Mouse (Mus musculus) E14TG2a.4 (cell line): Measurements from ENCODE around the gene Olfr770.
"Not testable (repeated sequence)": the region's sequence is repeated elsewhere in the genome, so short reads cannot be mapped to it uniquely, and the experiment has no call there.

Source experiments
- H3K27me3 ChIP-seq: 2 replicates; pipeline ENCODE4 v1.6.1; 2014; ENCODE audit warnings: low read length, control low read depth; ENCODE audit not compliant: insufficient read depth
- H3K36me3 ChIP-seq: 2 replicates; pipeline ENCODE4 v1.6.1; 2014; ENCODE audit warnings: low read length, control low read depth; ENCODE audit not compliant: insufficient read depth
- H3K4me1 ChIP-seq: replicated peaks from 2 replicates; pipeline ENCODE4 v1.6.1; 2014; ENCODE audit warnings: low read depth, low read length, control low read depth
- H3K4me3 ChIP-seq: replicated peaks from 2 replicates; pipeline ENCODE4 v1.5.1; 2014; ENCODE audit warnings: mild to moderate bottlenecking, low read length
- H3K9me3 ChIP-seq: 2 replicates; pipeline ENCODE4 v1.6.1; 2014; ENCODE audit warnings: low read length, control low read depth
- CTCF ChIP-seq: conservative IDR thresholded peaks from 2 replicates; pipeline ENCODE4 v1.5.1; 2014; ENCODE audit warnings: low read length
- NANOG ChIP-seq: IDR thresholded peaks from 2 replicates; pipeline ENCODE4 v1.6.1; 2014; ENCODE audit warnings: borderline replicate concordance, low read length, mixed read lengths
- POU5F1 ChIP-seq: IDR thresholded peaks from 2 replicates; pipeline ENCODE4 v1.6.1; 2014; ENCODE audit warnings: low read length, borderline replicate concordance

Gene Olfr770

GRCm38 (mm10) chr10:129138898-129139297, at the start of gene Olfr770:
Olfr770 (minus strand) TSS chr10:129138998.
- Histone ChIP-seq H3K9me3 (no peaks in the 10 kb centered on the region), H3K4me1 (no peaks in the 10 kb centered on the region), H3K4me3 (no peak within 1 kb of the TSS), H3K36me3 (no peaks in the 10 kb centered on the region), H3K27me3 (no peaks in the 10 kb centered on the region)
- TF ChIP-seq CTCF (no peak), NANOG (no peak), POU5F1 (no peak)

GRCm38 (mm10) chr10:129187319-129187718, 48.5 kb upstream of the Olfr770 start, which contains the start of gene Olfr773:
Olfr773 (minus strand) TSS chr10:129187419.
- H3K36me3 ChIP-seq, H3K27me3 ChIP-seq, H3K9me3 ChIP-seq, H3K4me1 ChIP-seq, H3K4me3 ChIP-seq: not testable (repeated sequence)

GRCm38 (mm10) chr10:129177821-129178220, 39.0 kb upstream of the Olfr770 start, which contains the start of gene Olfr772:
Olfr772 (minus strand) TSS chr10:129177921.
- not testable (repeated sequence) for H3K4me1 ChIP-seq, H3K27me3 ChIP-seq, H3K4me3 ChIP-seq, H3K9me3 ChIP-seq, H3K36me3 ChIP-seq

GRCm38 (mm10) chr10:129164651-129165050, 25.9 kb upstream of the Olfr770 start, which contains the start of gene Olfr771:
Olfr771 (minus strand) TSS chr10:129164751.
- Histone ChIP-seq H3K4me3 (no peak within 1 kb of the TSS), H3K4me1 (no peaks in the 10 kb centered on the region), H3K9me3 (no peaks in the 10 kb centered on the region), H3K27me3 (no peaks in the 10 kb centered on the region), H3K36me3 (no peaks in the 10 kb centered on the region)
- TF ChIP-seq CTCF (no peak), NANOG (no peak), POU5F1 (no peak)

GRCm38 (mm10) chr10:129117761-129118160, 21.0 kb downstream of the Olfr770 start, which contains the start of gene Olfr769:
Olfr769 (minus strand) TSS chr10:129117861.
- 0 out of 2 replicates have a peak, but pooled peaks cover 5% of the 10 kb centered on the region for H3K9me3 ChIP-seq
- TF ChIP-seq NANOG (no peak), CTCF (no peak), POU5F1 (no peak)
- H3K4me3 ChIP-seq, result no peak within 1 kb of the TSS
- no peaks in the 10 kb centered on the region for H3K36me3 ChIP-seq
- no peaks in the 10 kb centered on the region for H3K4me1 ChIP-seq
- no peaks in the 10 kb centered on the region for H3K27me3 ChIP-seq

GRCm38 (mm10) chr10:129115146-129115545, 23.7 kb downstream of the Olfr770 start:
- Histone ChIP-seq H3K27me3 (no peaks in the 10 kb centered on the region), H3K9me3 (no peaks in the 10 kb centered on the region), H3K4me3 (no peak overlapping the region), H3K36me3 (no peaks in the 10 kb centered on the region), H3K4me1 (no peaks in the 10 kb centered on the region)
- no peak for TF ChIP-seq POU5F1
- TF ChIP-seq NANOG, result no peak
- no peak for TF ChIP-seq CTCF

GRCm38 (mm10) chr10:129101231-129101630, 37.6 kb downstream of the Olfr770 start:
- no peak overlapping the region for H3K4me3 ChIP-seq
- no peaks in the 10 kb centered on the region for H3K36me3 ChIP-seq
- TF ChIP-seq CTCF (no peak), NANOG (no peak), POU5F1 (no peak)
- H3K9me3 ChIP-seq, result no peaks in the 10 kb centered on the region
- no peaks in the 10 kb centered on the region for H3K27me3 ChIP-seq
- H3K4me1 ChIP-seq, result no peaks in the 10 kb centered on the region

GRCm38 (mm10) chr10:129099275-129099674, 39.5 kb downstream of the Olfr770 start, which contains the start of gene Olfr768:
Olfr768 (minus strand) TSS chr10:129099375.
- Histone ChIP-seq H3K4me3 (no peak within 1 kb of the TSS), H3K9me3 (no peaks in the 10 kb centered on the region), H3K36me3 (no peaks in the 10 kb centered on the region), H3K27me3 (no peaks in the 10 kb centered on the region), H3K4me1 (no peaks in the 10 kb centered on the region)
- TF ChIP-seq NANOG (no peak), CTCF (no peak), POU5F1 (no peak)

GRCm38 (mm10) chr10:129082810-129083209, 56.0 kb downstream of the Olfr770 start, which contains the start of gene Olfr767:
Olfr767 (minus strand) TSS chr10:129082910.
- H3K4me1 ChIP-seq, H3K9me3 ChIP-seq, H3K4me3 ChIP-seq, H3K27me3 ChIP-seq, H3K36me3 ChIP-seq: not testable (repeated sequence)
